Mouse (Mus musculus) C2C12 (cell line): ENCODE data around the gene Hcn2. TPM values are rescaled to one million over a fixed set of nuclear protein-coding genes. Genes with fewer than 3 reads are reported as not detected.

Experiments
- H3K27me3 ChIP-seq: one replicate; pipeline ENCODE4 v1.6.1; 2011; ENCODE audit not compliant: control insufficient read depth, insufficient read depth, insufficient read length
- H3K36me3 ChIP-seq: one replicate; pipeline ENCODE4 v1.6.1; 2011; ENCODE audit not compliant: control insufficient read depth, insufficient read depth
- H3K4me3 ChIP-seq: one replicate; pipeline ENCODE4 v1.5.1; 2011; ENCODE audit warnings: mild to moderate bottlenecking, control low read depth; ENCODE audit not compliant: poor library complexity, insufficient read depth, severe bottlenecking
- H3K79me2 ChIP-seq: one replicate; pipeline ENCODE4 v1.6.1; 2011; ENCODE audit not compliant: control insufficient read depth, insufficient read depth
- H3K79me3 ChIP-seq: one replicate; pipeline ENCODE4 v1.6.1; 2011; ENCODE audit warnings: low read depth, control low read depth
- H3ac ChIP-seq: one replicate; pipeline ENCODE3; 2011; ENCODE audit warnings: low read depth; ENCODE audit not compliant: control insufficient read depth, insufficient read length
- CEBPB ChIP-seq: IDR thresholded peaks from one replicate; pipeline ENCODE4 v1.6.1; 2011; ENCODE audit warnings: low read depth, mild to moderate bottlenecking, control low read depth, moderate library complexity
- CTCF ChIP-seq: IDR thresholded peaks from one replicate; pipeline ENCODE4 v1.5.1; 2011; ENCODE audit not compliant: control insufficient read depth, insufficient read depth, insufficient read length
- FOSL1 ChIP-seq: IDR thresholded peaks from one replicate; pipeline ENCODE4 v1.8.0; 2011; ENCODE audit warnings: mild to moderate bottlenecking, low read length; ENCODE audit not compliant: poor library complexity, insufficient read depth, severe bottlenecking
- MAX ChIP-seq: IDR thresholded peaks from one replicate; pipeline ENCODE4 v1.6.1; 2011; ENCODE audit warnings: mild to moderate bottlenecking, control low read depth
- MYOD1 ChIP-seq: IDR thresholded peaks from one replicate; pipeline ENCODE4 v1.6.1; 2011; ENCODE audit warnings: low read depth; ENCODE audit not compliant: control insufficient read depth, insufficient read length
- MYOG ChIP-seq: IDR thresholded peaks from one replicate; pipeline ENCODE4 v1.6.1; 2011; ENCODE audit not compliant: control insufficient read depth, insufficient read length; ENCODE audit errors: extremely low read depth
- USF1 ChIP-seq: IDR thresholded peaks from one replicate; pipeline ENCODE4 v1.6.1; 2011; ENCODE audit warnings: low read depth, mild to moderate bottlenecking, control low read depth, moderate library complexity
- polyA plus RNA-seq: library from polyadenylated mRNA; unstranded; fragments of >200 nt; fragmentation: generic; extraction: Trizol; gene quantifications from one replicate; pipeline ENCODE4 v1.2.1, GENCODE M21; 2012; ENCODE audit warnings: missing spikeins

Gene Hcn2
- polyA plus RNA-seq, 1 experiment = 0.34 TPM

DNA sequence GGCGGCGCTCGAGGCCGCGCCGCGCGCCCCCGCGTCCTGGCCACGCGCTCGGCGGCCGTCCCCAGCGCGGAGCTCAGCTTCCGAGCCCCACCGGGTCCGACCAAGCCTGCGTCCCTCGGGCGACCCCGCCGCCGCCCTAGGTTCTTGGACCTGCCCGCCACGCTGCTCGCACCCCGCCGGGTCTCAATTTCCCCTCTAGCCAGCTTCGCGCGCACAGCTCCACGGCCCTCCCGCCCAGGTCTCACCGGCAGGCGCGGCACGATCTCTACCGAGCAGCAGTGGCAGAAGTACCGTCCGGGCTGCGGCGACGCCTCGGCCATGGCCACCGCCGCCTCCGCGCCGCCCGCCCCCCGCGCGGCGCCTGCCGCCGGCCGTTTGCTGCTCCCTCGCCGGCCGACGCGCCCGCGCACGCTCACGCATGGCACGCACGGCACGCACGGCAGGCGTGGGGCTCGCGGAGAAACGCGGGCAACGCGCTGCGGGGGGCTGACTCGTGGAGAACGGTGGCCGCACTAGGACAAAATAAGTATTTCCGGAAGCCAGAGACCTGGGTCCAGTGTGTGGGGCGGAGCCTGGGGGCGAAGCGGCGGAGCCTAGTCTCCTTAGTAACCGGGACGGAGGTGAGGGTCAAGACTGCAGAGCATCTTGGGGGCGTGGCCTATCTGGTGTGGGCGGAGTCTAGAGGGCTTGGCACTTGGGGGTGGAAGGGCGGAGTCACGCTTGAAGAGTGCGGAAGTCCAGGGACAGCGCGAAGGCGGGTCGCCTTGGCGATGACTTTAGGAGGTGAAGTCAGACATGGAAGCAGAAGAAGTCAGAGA lies 50.3 kb downstream of the Hcn2 start, which contains the start of gene Rnf126:
TSS of gene Rnf126 (minus strand) at position 445 of the 818 bp plus-strand sequence.
- Histone ChIP-seq H3K79me2 (peaks cover 50% of the 10 kb centered on the region), H3K36me3 (peaks cover 34% of the 10 kb centered on the region), H3K79me3 (peaks cover 44% of the 10 kb centered on the region), H3K4me3 (peak within 1 kb of the TSS; percentile 99), H3K27me3 (no peaks in the 10 kb centered on the region), H3ac (peak within 1 kb of the TSS; percentile 89)
- TF ChIP-seq CTCF = no peak
- TF ChIP-seq USF1 = no peak
- TF ChIP-seq MYOG = no peak
- no peak for TF ChIP-seq FOSL1
- TF ChIP-seq MYOD1 = no peak
- TF ChIP-seq MAX = peak; percentile 82
- TF ChIP-seq CEBPB = no peak

DNA sequence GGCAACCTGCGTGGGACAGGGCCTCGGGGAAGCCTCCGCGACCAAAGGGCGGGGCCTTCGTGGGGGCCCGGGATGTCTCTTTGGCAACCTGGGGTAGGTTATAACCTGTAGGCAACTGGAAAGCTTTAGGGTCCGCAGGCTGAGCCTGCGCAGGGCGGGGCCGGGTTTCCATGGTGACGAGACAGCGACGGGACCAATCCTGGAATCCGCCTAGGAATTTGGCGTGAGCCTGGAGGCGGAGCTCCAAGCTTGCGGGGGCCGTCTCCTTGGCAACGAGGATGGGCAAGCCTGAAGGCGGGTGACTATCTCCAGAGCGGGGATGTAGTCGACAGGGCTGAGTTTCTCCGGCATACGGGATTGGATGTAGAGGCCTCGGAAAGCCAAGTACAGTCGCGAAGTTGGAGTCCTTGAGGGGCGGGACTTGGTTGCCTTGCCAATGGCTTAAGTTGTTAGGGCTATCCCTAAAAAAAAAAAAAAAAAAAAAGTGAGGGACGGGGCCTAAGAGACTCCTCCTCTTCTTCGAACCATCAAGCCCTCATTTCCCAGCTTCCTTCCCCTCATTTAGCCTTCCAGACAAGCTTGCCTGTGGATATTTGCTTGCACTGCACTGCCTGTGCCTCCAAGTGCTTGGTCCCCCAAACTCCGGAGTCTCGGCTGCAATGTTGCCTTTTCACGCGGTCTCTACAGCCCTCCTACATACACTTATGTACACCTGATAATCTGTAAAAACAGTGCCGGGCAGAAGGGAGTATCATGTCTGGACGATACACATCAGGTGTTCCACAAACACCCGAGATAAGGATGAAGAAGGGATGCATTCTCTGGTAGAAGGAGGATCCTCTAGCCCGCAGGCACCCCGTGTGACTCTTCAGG lies 51.2 kb downstream of the Hcn2 start:
- TF ChIP-seq USF1 = no peak
- TF ChIP-seq CTCF = no peak
- TF ChIP-seq CEBPB = no peak
- no peak for TF ChIP-seq MAX
- TF ChIP-seq MYOG = no peak
- no peak for TF ChIP-seq MYOD1
- H3K27me3 ChIP-seq = no peaks in the 10 kb centered on the region
- H3K79me3 ChIP-seq = peaks cover 39% of the 10 kb centered on the region
- peak overlapping the region; percentile 26 for H3ac ChIP-seq
- H3K36me3 ChIP-seq = peaks cover 25% of the 10 kb centered on the region
- H3K4me3 ChIP-seq = peak overlapping the region; percentile 99
- peaks cover 42% of the 10 kb centered on the region for H3K79me2 ChIP-seq

DNA sequence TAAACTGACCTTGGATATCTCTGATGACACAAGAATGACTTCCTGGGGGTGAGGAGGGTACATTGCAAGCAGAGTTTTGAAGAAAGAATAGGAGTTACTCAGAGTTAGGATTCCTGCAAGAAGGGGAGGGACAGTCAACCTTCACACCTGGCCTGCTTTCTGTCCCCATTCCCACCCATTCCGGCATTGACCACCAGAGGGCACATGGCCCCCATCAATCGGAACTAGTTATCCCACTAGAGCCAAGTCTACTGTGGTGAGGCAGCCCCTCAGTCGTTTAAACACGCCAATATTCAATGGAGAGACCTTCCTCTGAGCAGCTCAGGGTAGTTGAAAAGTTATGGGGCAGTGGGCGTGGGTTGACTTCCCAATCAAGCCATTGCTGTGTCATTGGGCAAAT lies 52.0 kb downstream of the Hcn2 start:
- H3K27me3 ChIP-seq = no peaks in the 10 kb centered on the region
- H3K4me3 ChIP-seq = no peak overlapping the region
- peaks cover 34% of the 10 kb centered on the region for H3K79me2 ChIP-seq
- TF ChIP-seq FOSL1 = no peak
- TF ChIP-seq CTCF = peak; percentile 87
- TF ChIP-seq MAX = peak; percentile 45
- H3K79me3 ChIP-seq = peaks cover 31% of the 10 kb centered on the region
- no peak overlapping the region for H3ac ChIP-seq
- H3K36me3 ChIP-seq = peaks cover 17% of the 10 kb centered on the region

GRCm38 (mm10) chr10:79769329-79769728 lies 52.9 kb downstream of the Hcn2 start:
- no peak overlapping the region for H3K4me3 ChIP-seq
- H3K79me3 ChIP-seq = peaks cover 22% of the 10 kb centered on the region
- no peak overlapping the region for H3ac ChIP-seq
- H3K36me3 ChIP-seq = peaks cover 9% of the 10 kb centered on the region
- no peaks in the 10 kb centered on the region for H3K27me3 ChIP-seq
- H3K79me2 ChIP-seq = peaks cover 24% of the 10 kb centered on the region
- no peak for TF ChIP-seq FOSL1
- no peak for TF ChIP-seq MAX
- no peak for TF ChIP-seq CTCF
- TF ChIP-seq CEBPB = no peak

DNA sequence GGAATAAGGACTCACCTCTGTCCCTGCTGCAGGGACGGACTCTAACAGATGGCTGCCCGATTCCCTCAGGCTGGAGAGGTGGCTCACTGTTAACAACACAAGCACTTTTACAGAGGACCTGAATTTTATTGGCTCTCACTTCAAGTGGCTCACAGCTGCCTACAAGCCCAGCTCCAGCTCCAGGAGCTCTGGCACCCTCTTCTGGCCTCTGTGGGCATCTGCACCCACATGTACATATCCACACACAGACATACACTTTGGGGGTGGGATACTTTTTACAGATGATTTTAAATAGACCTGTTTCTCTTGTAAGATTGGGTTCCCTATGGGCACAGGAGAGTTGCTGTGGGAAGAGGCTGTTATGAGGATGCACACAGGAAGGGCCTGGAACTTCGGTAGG lies 55.9 kb downstream of the Hcn2 start:
- no peaks in the 10 kb centered on the region for H3K27me3 ChIP-seq
- no peak overlapping the region for H3ac ChIP-seq
- H3K36me3 ChIP-seq = no peaks in the 10 kb centered on the region
- no peaks in the 10 kb centered on the region for H3K79me3 ChIP-seq
- no peaks in the 10 kb centered on the region for H3K79me2 ChIP-seq
- TF ChIP-seq MYOG (no peak), CEBPB (no peak), MYOD1 (no peak), USF1 (no peak), CTCF (no peak), FOSL1 (no peak)
- no peak overlapping the region for H3K4me3 ChIP-seq

DNA sequence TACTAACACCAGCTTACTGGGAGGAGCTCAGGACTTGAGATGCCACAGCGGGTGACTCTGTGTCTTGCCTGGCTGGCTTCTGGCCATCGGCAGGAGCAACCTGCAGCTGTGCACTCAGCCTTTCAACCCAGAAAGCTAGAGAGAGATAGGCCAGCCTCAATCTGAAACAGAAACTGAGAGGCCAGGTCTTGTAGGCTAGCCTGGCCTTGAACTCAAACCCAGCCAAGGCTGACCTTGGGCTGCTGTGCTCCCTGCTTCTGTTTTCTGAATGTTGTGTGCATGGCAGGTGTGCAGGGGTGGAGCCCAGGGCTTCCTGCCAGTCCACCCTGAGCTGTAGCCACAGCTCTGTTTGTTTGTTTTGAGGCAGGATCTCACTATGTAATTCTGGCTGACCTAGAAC lies 56.8 kb downstream of the Hcn2 start:
- no peaks in the 10 kb centered on the region for H3K79me3 ChIP-seq
- no peak for TF ChIP-seq CTCF
- TF ChIP-seq FOSL1 = no peak
- TF ChIP-seq MYOD1 = no peak
- TF ChIP-seq MYOG = no peak
- no peak for TF ChIP-seq CEBPB
- TF ChIP-seq USF1 = no peak
- TF ChIP-seq MAX = no peak

More for the DNA sequence above, 56.8 kb downstream of the Hcn2 start:
- Histone ChIP-seq H3K36me3 (no peaks in the 10 kb centered on the region), H3K4me3 (no peak overlapping the region), H3K27me3 (no peaks in the 10 kb centered on the region), H3ac (no peak overlapping the region), H3K79me2 (no peaks in the 10 kb centered on the region)
